Mouse (Mus musculus): ENCODE data around the gene Pla2g6.

DNA sequence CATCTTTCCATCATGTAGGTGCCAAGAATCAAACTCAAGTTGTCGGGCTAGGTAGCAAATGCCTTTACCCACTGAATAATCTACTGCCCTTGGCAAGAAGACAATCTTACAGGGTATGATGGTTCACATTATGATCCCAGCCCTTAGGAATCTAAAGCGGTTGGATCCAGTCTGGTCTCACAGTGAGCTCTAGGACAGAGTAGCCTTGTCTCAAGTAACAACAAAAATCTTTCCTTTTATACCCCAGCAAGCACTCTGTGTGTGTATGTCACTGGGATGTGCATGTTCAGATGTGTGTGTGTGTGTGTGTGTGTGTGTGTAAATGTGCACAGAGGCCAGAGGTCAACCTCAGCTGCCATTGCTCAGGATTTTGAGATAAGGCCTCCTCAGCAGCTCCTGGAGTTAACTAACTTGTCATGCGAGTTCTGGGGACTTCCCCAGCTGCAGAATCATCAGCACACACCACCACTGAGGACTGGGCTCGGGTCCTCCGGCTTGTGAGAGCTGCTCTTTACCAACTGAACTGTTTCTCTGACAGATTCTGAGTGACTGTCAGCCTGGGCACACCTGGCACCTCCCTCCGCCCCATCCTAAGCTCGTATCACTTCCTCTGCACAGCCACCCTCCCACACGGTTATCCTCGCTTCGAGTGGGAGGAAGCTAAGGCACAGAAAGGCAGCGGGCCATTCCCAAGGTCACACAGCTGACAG, 5.8 kb downstream of the Pla2g6 start:
- no peak for TF ChIP-seq POLR2A (IDR thresholded peaks at IDR 0.05; ENCODE audit: borderline replicate concordance, control insufficient read depth, low read depth, low read length)
- no peak for TF ChIP-seq CTCF (IDR thresholded peaks at IDR 0.05; ENCODE audit: control insufficient read depth, insufficient read depth, low read length)
